9 mouse cellular contexts compared by ENCODE assay signal in the genomic region with DNA sequence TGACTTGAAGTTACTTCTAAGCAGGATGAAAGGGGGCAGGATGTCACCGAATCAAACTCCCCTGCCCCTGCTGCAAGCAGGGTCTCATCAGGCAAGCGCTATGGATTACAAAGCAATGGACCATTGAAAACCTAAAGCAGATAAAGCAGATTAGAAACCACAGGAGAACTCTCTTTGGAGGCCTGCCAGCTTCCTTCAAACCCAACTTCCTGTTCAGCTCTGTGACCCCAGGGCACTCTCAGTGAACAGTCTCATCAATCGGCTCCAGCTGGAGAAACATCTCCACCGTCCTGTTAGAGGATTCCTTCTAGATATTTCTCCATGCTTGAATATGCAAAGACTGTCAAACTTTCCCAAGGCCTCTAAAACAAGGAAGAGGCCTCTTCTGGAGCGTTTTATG.
DNase-seq lines count a peak whose midpoint lies in the region; ATAC-seq lines count a peak whose summit lies in the region.
"Had no signal": no experiment of that assay in that cellular context is flagged by ENCODE, and none has a peak within 500 bp of the region (broad histone marks: within the 10 kb centered on the region; RNA-seq: fewer than 3 reads in every experiment).

No protein-coding gene starts in this region.

- H3K9ac ChIP-seq in intestine, embryonic 16.5 days (ENCODE audit: low read depth, low read length) = no peak overlapping the region; the same call in 1 of the 2 replicates
- H3K9ac ChIP-seq: limb, embryonic 15.5 days had no signal

- 0 out of 2 replicates have a peak, but pooled peaks cover 5% of the 10 kb centered on the region for H3K4me1 ChIP-seq in intestine, embryonic 16.5 days (ENCODE audit: control insufficient read depth, insufficient read depth, low read length)

- 38% methylated on average over 5 of the region's 5 CpGs for whole genome bisulfite sequencing in intestine, embryonic 16.5 days

- no peak for ATAC-seq in intestine, embryonic 16.5 days
- ATAC-seq in megakaryocyte, adult 5-6 weeks (ENCODE audit: poor library complexity, severe bottlenecking) = 0 out of 2 replicates have a peak, but pooled peaks have one; percentile 21

- H3K27me3 ChIP-seq in intestine, embryonic 16.5 days (replicated peaks; ENCODE audit: control insufficient read depth, insufficient read depth, low read length) = no peaks in the 10 kb centered on the region
- H3K27me3 ChIP-seq: limb, embryonic 15.5 days had no signal

- H3K4me2 ChIP-seq in intestine, embryonic 16.5 days (ENCODE audit: low read depth, low read length) = no peak overlapping the region
- H3K4me2 ChIP-seq: limb, embryonic 15.5 days had no signal

- peak; percentile 42 for DNase-seq in adrenal gland, postnatal 10 days
- DNase-seq in adrenal gland, adult 18-20 months (ENCODE audit: low spot score in 2 of 2) = no peak
- peak; percentile 60 for DNase-seq in retina, postnatal 1 day
- no peak for DNase-seq in retina, embryonic 14.5 days (ENCODE audit: low spot score)
- no peak for DNase-seq in left cerebral cortex, postnatal 36 days (ENCODE audit: low spot score in 2 of 2)
- DNase-seq in frontal cortex, postnatal 25 days (ENCODE audit: low spot score in 2 of 2) = no peak

- peak overlapping the region; percentile 11; the same call in 1 of the 2 replicates for H3K27ac ChIP-seq in intestine, embryonic 16.5 days (ENCODE audit: low read length)
- H3K27ac ChIP-seq: limb, embryonic 15.5 days had no signal

- H3K36me3 ChIP-seq in intestine, embryonic 16.5 days (ENCODE audit: control insufficient read depth, insufficient read depth, low read length) = no peaks in the 10 kb centered on the region
- H3K36me3 ChIP-seq: limb, embryonic 15.5 days had no signal

- no peak overlapping the region for H3K4me3 ChIP-seq in intestine, embryonic 16.5 days (ENCODE audit: low read length)
- H3K4me3 ChIP-seq: limb, embryonic 15.5 days had no signal

- intact Hi-C loops in left cerebral cortex, postnatal 36 days (cut with DNase I) = no loop called here

- H3K9me3 ChIP-seq in intestine, embryonic 16.5 days (ENCODE audit: control insufficient read depth, low read length) = no peaks in the 10 kb centered on the region
- H3K9me3 ChIP-seq: limb, embryonic 15.5 days had no signal

Comparison
In these comparisons a context has a peak if more than half of its experiments do, and no peak if none do; other contexts are left out.
1. DNase-seq: peak in adrenal gland, postnatal 10 days (single experiment) and retina, postnatal 1 day (single experiment); none in adrenal gland, adult 18-20 months (0 of 2), retina, embryonic 14.5 days (single experiment), left cerebral cortex, postnatal 36 days (0 of 2) and frontal cortex, postnatal 25 days (0 of 2).